Mouse (Mus musculus) MEL (cell line): ENCODE measurements at regions not wholly inside any gene's neighbourhood (a gene's known extent, or its start where the extent isn't known, plus 50 kb on each side); places are given as distances from the start of the nearest gene placed in this dataset.

Experiments used
- DNase-seq: peaks from one replicate; pipeline ENCODE4 v3.0.0; 2011; ENCODE audit warnings: low read depth, low spot score
- H3K27ac ChIP-seq: 2 replicates; pipeline ENCODE4 v1.5.1; 2012; ENCODE audit warnings: low read depth, mild to moderate bottlenecking, control low read depth, low read length, moderate library complexity; ENCODE audit not compliant: control insufficient read depth
- H3K27me3 ChIP-seq, 2 experiments: fragments of 150-350 bp in 1 of 2; sonication (generic) in 1 of 2; 2 replicates each; pipeline ENCODE4 v1.6.1; 2012; ENCODE audit warnings: low read length in 2 of 2, mild to moderate bottlenecking in 2 of 2, improper control_type of control experiment in 1 of 2, moderate library complexity in 1 of 2; ENCODE audit not compliant: insufficient read depth in 2 of 2, control insufficient read depth in 1 of 2
- H3K36me3 ChIP-seq, 2 experiments: 2 replicates each; pipeline ENCODE4 v1.6.1; 2012 to 2014; ENCODE audit warnings: low read length in 2 of 2, improper control_type of control experiment in 1 of 2, inconsistent platforms in 1 of 2, mild to moderate bottlenecking in 1 of 2; ENCODE audit not compliant: insufficient read depth in 2 of 2, control insufficient read depth in 1 of 2
- H3K4me1 ChIP-seq, 2 experiments: fragments of 150-350 bp in 1 of 2; sonication (generic) in 1 of 2; 2 replicates each; pipeline ENCODE4 v1.6.1; 2012; ENCODE audit warnings: low read length in 2 of 2, improper control_type of control experiment in 1 of 2, mild to moderate bottlenecking in 1 of 2; ENCODE audit not compliant: insufficient read depth in 2 of 2, control insufficient read depth in 1 of 2
- H3K4me3 ChIP-seq, 2 experiments: fragments of 150-350 bp in 1 of 2; sonication (generic) in 1 of 2; 2 replicates each; pipeline ENCODE4 v1.5.1; 2012; ENCODE audit warnings: low read depth in 2 of 2, low read length in 2 of 2, mild to moderate bottlenecking in 2 of 2, moderate library complexity in 2 of 2, control low read depth in 1 of 2, improper control_type of control experiment in 1 of 2; ENCODE audit not compliant: control insufficient read depth in 1 of 2, insufficient read depth in 1 of 2
- H3K79me2 ChIP-seq: 2 replicates; pipeline ENCODE4 v1.6.1; 2012; ENCODE audit warnings: mild to moderate bottlenecking, low read length, moderate library complexity; ENCODE audit not compliant: control insufficient read depth, poor library complexity, insufficient read depth
- H3K9ac ChIP-seq: 2 replicates; pipeline ENCODE4 v1.6.1; 2012; ENCODE audit warnings: low read depth, mild to moderate bottlenecking, control low read depth, low read length, moderate library complexity; ENCODE audit not compliant: control insufficient read depth, poor library complexity, severe bottlenecking
- H3K9me3 ChIP-seq: fragments of 150-350 bp; sonication (generic); replicated peaks from 2 replicates; pipeline ENCODE4 v1.6.1; 2012; ENCODE audit warnings: mild to moderate bottlenecking, low read length, improper control_type of control experiment, moderate library complexity; ENCODE audit not compliant: insufficient read depth
- CHD2 ChIP-seq: IDR thresholded peaks from 2 replicates; pipeline ENCODE4 v1.6.1; 2011; ENCODE audit warnings: low read length, improper control_type of control experiment
- E2F4 ChIP-seq: IDR thresholded peaks from 2 replicates; pipeline ENCODE4 v1.6.1; 2011; ENCODE audit warnings: low read depth, low read length, improper control_type of control experiment, borderline replicate concordance
- ELF1 ChIP-seq: IDR thresholded peaks from 2 replicates; pipeline ENCODE4 v1.6.1; 2014; ENCODE audit warnings: low read depth, mild to moderate bottlenecking, inconsistent platforms, low read length, improper control_type of control experiment, moderate library complexity
- ETS1 ChIP-seq: IDR thresholded peaks from 2 replicates; pipeline ENCODE4 v1.6.1; 2012; ENCODE audit warnings: low read depth, mild to moderate bottlenecking, inconsistent platforms, low read length, improper control_type of control experiment, moderate library complexity
- GATA1 ChIP-seq: IDR thresholded peaks from 2 replicates; pipeline ENCODE4 v1.6.1; 2011; ENCODE audit warnings: low read depth, low read length, improper control_type of control experiment
- HCFC1 ChIP-seq: IDR thresholded peaks from 2 replicates; pipeline ENCODE4 v1.6.1; 2012; ENCODE audit warnings: low read depth, mild to moderate bottlenecking, inconsistent platforms, low read length, improper control_type of control experiment, moderate library complexity
- JUND ChIP-seq: IDR thresholded peaks from 2 replicates; pipeline ENCODE4 v1.6.1; 2011; ENCODE audit warnings: low read depth, mild to moderate bottlenecking, improper control_type of control experiment, low read length
- KAT2A ChIP-seq: conservative IDR thresholded peaks from 2 replicates; pipeline ENCODE4 v1.6.1; 2012; ENCODE audit warnings: low read depth, low read length, improper control_type of control experiment, inconsistent platforms
- MAZ ChIP-seq: IDR thresholded peaks from 2 replicates; pipeline ENCODE4 v1.6.1; 2012; ENCODE audit warnings: low read depth, mild to moderate bottlenecking, inconsistent platforms, low read length, improper control_type of control experiment
- MXI1 ChIP-seq: IDR thresholded peaks from 2 replicates; pipeline ENCODE4 v1.6.1; 2011; ENCODE audit warnings: mild to moderate bottlenecking, low read depth, low read length, improper control_type of control experiment
- MYC ChIP-seq: IDR thresholded peaks from 2 replicates; pipeline ENCODE4 v1.6.1; 2011; ENCODE audit warnings: low read depth, mild to moderate bottlenecking, low read length, improper control_type of control experiment, moderate library complexity
- POLR2A ChIP-seq, 2 experiments: IDR thresholded peaks; 2 replicates each; pipeline ENCODE4 v1.6.1; 2011 to 2012; ENCODE audit warnings: low read length in 2 of 2, mild to moderate bottlenecking in 2 of 2, control low read depth in 1 of 2, improper control_type of control experiment in 1 of 2, low read depth in 1 of 2, moderate library complexity in 1 of 2; ENCODE audit not compliant: control insufficient read depth in 1 of 2, insufficient read depth in 1 of 2, poor library complexity in 1 of 2
- POLR2AphosphoS5 ChIP-seq: IDR thresholded peaks from 2 replicates; pipeline ENCODE4 v1.6.1; 2012; ENCODE audit warnings: low read depth, borderline replicate concordance, mild to moderate bottlenecking, inconsistent platforms, low read length, moderate library complexity, mixed read lengths
- RCOR1 ChIP-seq: IDR thresholded peaks from 2 replicates; pipeline ENCODE4 v1.6.1; 2012; ENCODE audit warnings: low read depth, mild to moderate bottlenecking, inconsistent platforms, low read length, improper control_type of control experiment
- SIN3A ChIP-seq: IDR thresholded peaks from 2 replicates; pipeline ENCODE4 v1.6.1; 2012; ENCODE audit warnings: low read length, improper control_type of control experiment, inconsistent platforms
- SMC3 ChIP-seq: IDR thresholded peaks from 2 replicates; pipeline ENCODE4 v1.6.1; 2011; ENCODE audit warnings: low read depth, low read length, improper control_type of control experiment
- TAL1 ChIP-seq: IDR thresholded peaks from 2 replicates; pipeline ENCODE4 v1.6.1; 2012; ENCODE audit warnings: mild to moderate bottlenecking, inconsistent platforms, low read length, moderate library complexity, mixed read lengths
- TBP ChIP-seq: IDR thresholded peaks from 2 replicates; pipeline ENCODE4 v1.8.0; 2011; ENCODE audit warnings: low read depth, low read length, improper control_type of control experiment
- TCF12 ChIP-seq: IDR thresholded peaks from 2 replicates; pipeline ENCODE4 v1.6.1; 2014; ENCODE audit warnings: low read depth, mild to moderate bottlenecking, inconsistent platforms, low read length, improper control_type of control experiment, moderate library complexity
- UBTF ChIP-seq: IDR thresholded peaks from 2 replicates; pipeline ENCODE4 v1.6.1; 2012; ENCODE audit warnings: low read depth, mild to moderate bottlenecking, inconsistent platforms, low read length, improper control_type of control experiment, moderate library complexity, borderline replicate concordance; ENCODE audit not compliant: insufficient read depth
- USF1 ChIP-seq: IDR thresholded peaks from 2 replicates; pipeline ENCODE4 v1.6.1; 2014; ENCODE audit warnings: low read depth, mild to moderate bottlenecking, inconsistent platforms, low read length, improper control_type of control experiment, moderate library complexity
- ZC3H11A ChIP-seq: IDR thresholded peaks from 2 replicates; pipeline ENCODE4 v1.6.1; 2012; ENCODE audit warnings: low read depth, mild to moderate bottlenecking, inconsistent platforms, low read length, improper control_type of control experiment
- ZKSCAN1 ChIP-seq: IDR thresholded peaks from 2 replicates; pipeline ENCODE4 v1.6.1; 2012; ENCODE audit warnings: low read depth, mild to moderate bottlenecking, inconsistent platforms, low read length, improper control_type of control experiment, moderate library complexity
- ZMIZ1 ChIP-seq: IDR thresholded peaks from 2 replicates; pipeline ENCODE4 v1.6.1; 2012; ENCODE audit warnings: low read depth, mild to moderate bottlenecking, inconsistent platforms, low read length, improper control_type of control experiment, moderate library complexity

GRCm38 (mm10) chr4:55860055-55860454 lies 327.8 kb upstream of the Klf4 start:
- H3K79me2 ChIP-seq, result no peaks in the 10 kb centered on the region
- TF ChIP-seq ELF1 (no peak), POLR2AphosphoS5 (no peak), POLR2A (IDR thresholded peaks at IDR 0.05; ENCODE audit: control insufficient read depth in 1 of 2, insufficient read depth in 1 of 2, low read depth in 1 of 2, low read length in 2 of 2, poor library complexity in 1 of 2) (no peak), MYC (no peak), ZC3H11A (no peak), MAZ (no peak), TAL1 (no peak), ZKSCAN1 (no peak), CHD2 (no peak), UBTF (no peak), TCF12 (no peak), SIN3A (no peak), JUND (no peak)
- H3K9ac ChIP-seq, result no peak overlapping the region
- no peaks in the 10 kb centered on the region for H3K36me3 ChIP-seq
- no peak for DNase-seq
- H3K4me1 ChIP-seq, result no peaks in the 10 kb centered on the region
- no peak overlapping the region for H3K27ac ChIP-seq
- H3K27me3 ChIP-seq, result no peaks in the 10 kb centered on the region
- H3K4me3 ChIP-seq, result no peak overlapping the region
- H3K9me3 ChIP-seq, result no peaks in the 10 kb centered on the region

- DNase-seq, result no peak
- no peaks in the 10 kb centered on the region for H3K9me3 ChIP-seq
- no peak overlapping the region for H3K4me3 ChIP-seq
- TF ChIP-seq E2F4, result no peak
- TF ChIP-seq TBP, result no peak
- no peak for TF ChIP-seq JUND
- TF ChIP-seq ZMIZ1, result no peak
- TF ChIP-seq USF1, result no peak
- TF ChIP-seq ELF1, result no peak
- TF ChIP-seq HCFC1, result no peak
- TF ChIP-seq ZC3H11A, result no peak
- no peak for TF ChIP-seq GATA1
- no peak for TF ChIP-seq RCOR1
- TF ChIP-seq POLR2A (IDR thresholded peaks at IDR 0.05; ENCODE audit: control insufficient read depth in 1 of 2, insufficient read depth in 1 of 2, low read depth in 1 of 2, low read length in 2 of 2, poor library complexity in 1 of 2), result no peak
- no peak for TF ChIP-seq ZKSCAN1
- TF ChIP-seq SMC3, result no peak
- no peak for TF ChIP-seq ETS1
- TF ChIP-seq KAT2A, result no peak
- no peak for TF ChIP-seq MXI1
- no peak for TF ChIP-seq MYC
- H3K36me3 ChIP-seq, result no peaks in the 10 kb centered on the region
- H3K4me1 ChIP-seq, result no peaks in the 10 kb centered on the region
- H3K79me2 ChIP-seq, result no peaks in the 10 kb centered on the region
- H3K9ac ChIP-seq, result no peak overlapping the region
- no peak overlapping the region for H3K27ac ChIP-seq
- no peaks in the 10 kb centered on the region for H3K27me3 ChIP-seq
Observed at GRCm38 (mm10) chr4:55859211-55859761, 327.0 kb upstream of the Klf4 start.
